In genomic region chr5:148108314-148108713, GRCm38 (mm10) we compare ENCODE assay signal across 19 mouse cellular contexts.
A peak's percentile ranks its signal among the peaks of the same experiment; 100 is the strongest.
DNase-seq lines count a peak whose midpoint lies in the region; ATAC-seq and TF ChIP-seq lines count a peak whose summit lies in the region.
"Had no signal": no experiment of that assay in that cellular context is flagged by ENCODE, and none has a peak within 500 bp of the region (broad histone marks: within the 10 kb centered on the region; RNA-seq: fewer than 3 reads in every experiment).

No protein-coding gene starts in this region.

- no peak for DNase-seq in hindbrain, embryonic 10.5 days (ENCODE audit: low spot score)
- DNase-seq in hindbrain, postnatal 0 days (ENCODE audit: low spot score): no peak
- DNase-seq in midbrain, postnatal 0 days (ENCODE audit: low spot score): no peak
- DNase-seq in left cerebral cortex, adult 2 months (ENCODE audit: extremely low spot score in 1 of 2, low spot score in 2 of 2): no peak
- DNase-seq in adipocyte (ENCODE audit: low spot score): no peak
- DNase-seq: cerebellum, postnatal 14 days; gastrocnemius, postnatal 36 days; kidney, adult 11 months; kidney, postnatal 14 days; liver, embryonic 13.5 days; spleen, adult 18-20 months; thymus, adult 2 months had no signal

- ATAC-seq in hindbrain, postnatal 0 days: no peak
- no peak for ATAC-seq in hindbrain, embryonic 16.5 days
- no peak for ATAC-seq in midbrain, postnatal 0 days (ENCODE audit: low FRiP score)
- ATAC-seq in kidney, embryonic 16.5 days (ENCODE audit: low FRiP score, low TSS enrichment): no peak
- ATAC-seq: activated CD4-positive, CD25-positive, alpha-beta regulatory T cell, adult 4 months; Patski had no signal

- H3K27me3 ChIP-seq in hindbrain, embryonic 10.5 days (ENCODE audit: insufficient read depth, poor library complexity, severe bottlenecking): no peaks in the 10 kb centered on the region
- no peaks in the 10 kb centered on the region for H3K27me3 ChIP-seq in hindbrain, postnatal 0 days (ENCODE audit: insufficient read depth, low read length)
- no peaks in the 10 kb centered on the region for H3K27me3 ChIP-seq in hindbrain, embryonic 16.5 days (replicated peaks; ENCODE audit: control insufficient read depth, insufficient read depth, low read length)
- H3K27me3 ChIP-seq in midbrain, postnatal 0 days (ENCODE audit: insufficient read depth, low read length): no peaks in the 10 kb centered on the region
- H3K27me3 ChIP-seq in kidney, embryonic 16.5 days (ENCODE audit: insufficient read depth, low read length): no peaks in the 10 kb centered on the region
- H3K27me3 ChIP-seq: heart, embryonic 13.5 days; liver, embryonic 13.5 days; lung, embryonic 15.5 days had no signal

- intact Hi-C loops in left cerebral cortex, adult 2 months (cut with DNase I): no loop called here

- H3K27ac ChIP-seq in hindbrain, embryonic 10.5 days: peak overlapping the region; percentile 53
- H3K27ac ChIP-seq in hindbrain, postnatal 0 days: no peak overlapping the region
- no peak overlapping the region for H3K27ac ChIP-seq in hindbrain, embryonic 16.5 days (ENCODE audit: low read depth, low read length)
- H3K27ac ChIP-seq in midbrain, postnatal 0 days (ENCODE audit: low read depth, low read length): no peak overlapping the region
- H3K27ac ChIP-seq in left cerebral cortex, adult 2 months: no peak overlapping the region
- H3K27ac ChIP-seq in kidney, embryonic 16.5 days (ENCODE audit: low read length): no peak overlapping the region
- H3K27ac ChIP-seq: heart, embryonic 13.5 days; liver, embryonic 13.5 days; lung, embryonic 15.5 days; macrophage had no signal

- H3K4me1 ChIP-seq in hindbrain, embryonic 10.5 days (replicated peaks): peaks cover 10% of the 10 kb centered on the region
- no peaks in the 10 kb centered on the region for H3K4me1 ChIP-seq in hindbrain, postnatal 0 days (ENCODE audit: insufficient read depth, low read length)
- no peaks in the 10 kb centered on the region; the same call in 1 of the 2 replicates for H3K4me1 ChIP-seq in hindbrain, embryonic 16.5 days (ENCODE audit: control insufficient read depth, insufficient read depth, low read depth, low read length)
- 0 out of 2 replicates have a peak, but pooled peaks cover 4% of the 10 kb centered on the region for H3K4me1 ChIP-seq in midbrain, postnatal 0 days (ENCODE audit: insufficient read depth, low read length)
- H3K4me1 ChIP-seq in kidney, embryonic 16.5 days (ENCODE audit: insufficient read depth, low read length): no peaks in the 10 kb centered on the region
- H3K4me1 ChIP-seq: heart, embryonic 13.5 days; liver, embryonic 13.5 days; lung, embryonic 15.5 days had no signal

- no peak overlapping the region for H3K4me2 ChIP-seq in hindbrain, postnatal 0 days (ENCODE audit: low read depth, low read length)
- no peak overlapping the region for H3K4me2 ChIP-seq in hindbrain, embryonic 16.5 days (ENCODE audit: low read length)
- 0 out of 2 replicates have a peak overlapping the region, but pooled peaks have one; percentile 4 for H3K4me2 ChIP-seq in midbrain, postnatal 0 days (ENCODE audit: low read depth, low read length, poor library complexity, severe bottlenecking)
- H3K4me2 ChIP-seq in kidney, embryonic 16.5 days (replicated peaks; ENCODE audit: low read depth, low read length): no peak overlapping the region
- H3K4me2 ChIP-seq: heart, embryonic 13.5 days; liver, embryonic 13.5 days; lung, embryonic 15.5 days had no signal

- 49% methylated on average over 9 of the region's 9 CpGs for WGBS in hindbrain, embryonic 10.5 days
- 33% methylated on average over 9 of the region's 9 CpGs for WGBS in hindbrain, postnatal 0 days
- WGBS in hindbrain, embryonic 16.5 days: 38% methylated on average over 9 of the region's 9 CpGs
- WGBS in midbrain, postnatal 0 days: 19% methylated on average over 9 of the region's 9 CpGs
- WGBS in kidney, embryonic 16.5 days: 32% methylated on average over 9 of the region's 9 CpGs

- H3K36me3 ChIP-seq in hindbrain, embryonic 10.5 days: no peaks in the 10 kb centered on the region
- H3K36me3 ChIP-seq in hindbrain, postnatal 0 days (ENCODE audit: insufficient read depth, low read length): no peaks in the 10 kb centered on the region
- H3K36me3 ChIP-seq in hindbrain, embryonic 16.5 days (ENCODE audit: control insufficient read depth, insufficient read depth, low read length): no peaks in the 10 kb centered on the region
- no peaks in the 10 kb centered on the region for H3K36me3 ChIP-seq in midbrain, postnatal 0 days (ENCODE audit: insufficient read depth, low read length)
- H3K36me3 ChIP-seq in kidney, embryonic 16.5 days (ENCODE audit: insufficient read depth, low read length): no peaks in the 10 kb centered on the region
- H3K36me3 ChIP-seq: heart, embryonic 13.5 days; liver, embryonic 13.5 days; lung, embryonic 15.5 days had no signal

- H3K4me3 ChIP-seq in hindbrain, embryonic 10.5 days: no peak overlapping the region
- H3K4me3 ChIP-seq in hindbrain, postnatal 0 days (ENCODE audit: low read length): no peak overlapping the region
- H3K4me3 ChIP-seq in hindbrain, embryonic 16.5 days (ENCODE audit: low read length): no peak overlapping the region
- no peak overlapping the region for H3K4me3 ChIP-seq in midbrain, postnatal 0 days (ENCODE audit: low read depth, low read length)
- H3K4me3 ChIP-seq in left cerebral cortex, adult 2 months: no peak overlapping the region
- no peak overlapping the region for H3K4me3 ChIP-seq in kidney, embryonic 16.5 days (ENCODE audit: low read length)
- H3K4me3 ChIP-seq: heart, embryonic 13.5 days; liver, embryonic 13.5 days; lung, embryonic 15.5 days had no signal

- TF ChIP-seq CTCF in hindbrain, postnatal 0 days (IDR thresholded peaks at IDR 0.05; ENCODE audit: low read depth): no peak
- TF ChIP-seq CTCF in midbrain, postnatal 0 days (IDR thresholded peaks at IDR 0.05): no peak
- no peak for TF ChIP-seq CTCF in left cerebral cortex, adult 2 months (IDR thresholded peaks at IDR 0.05)

- no peak overlapping the region for H3K9ac ChIP-seq in hindbrain, postnatal 0 days (replicated peaks; ENCODE audit: low read length)
- 0 out of 2 replicates have a peak overlapping the region, but pooled peaks have one; percentile 7 for H3K9ac ChIP-seq in hindbrain, embryonic 16.5 days (ENCODE audit: low read depth, low read length)
- no peak overlapping the region; the same call in 1 of the 2 replicates for H3K9ac ChIP-seq in midbrain, postnatal 0 days (replicated peaks; ENCODE audit: low read length, poor library complexity, severe bottlenecking)
- H3K9ac ChIP-seq in kidney, embryonic 16.5 days (replicated peaks; ENCODE audit: low read length): no peak overlapping the region
- H3K9ac ChIP-seq: heart, embryonic 13.5 days; liver, embryonic 13.5 days; lung, embryonic 15.5 days had no signal

- no peaks in the 10 kb centered on the region for H3K9me3 ChIP-seq in hindbrain, embryonic 10.5 days
- no peaks in the 10 kb centered on the region for H3K9me3 ChIP-seq in hindbrain, postnatal 0 days (ENCODE audit: low read length)
- no peaks in the 10 kb centered on the region for H3K9me3 ChIP-seq in hindbrain, embryonic 16.5 days (ENCODE audit: control insufficient read depth, low read length)
- no peaks in the 10 kb centered on the region for H3K9me3 ChIP-seq in midbrain, postnatal 0 days (ENCODE audit: low read length)
- H3K9me3 ChIP-seq in kidney, embryonic 16.5 days (ENCODE audit: low read length): no peaks in the 10 kb centered on the region
- H3K9me3 ChIP-seq: lung, embryonic 15.5 days had no signal
